Mouse (Mus musculus) CH12.LX (cell line): Measurements from ENCODE around the gene Angptl6.

Experiments
- CHD1 ChIP-seq: IDR thresholded peaks from 2 replicates; pipeline ENCODE4 v1.6.1; 2012; ENCODE audit warnings: low read depth, low read length, improper control_type of control experiment, inconsistent platforms
- CHD2 ChIP-seq: IDR thresholded peaks from 2 replicates; pipeline ENCODE4 v1.6.1; 2011; ENCODE audit warnings: low read length, improper control_type of control experiment
- CTCF ChIP-seq, 2 experiments: IDR thresholded peaks in 1 of 2; conservative IDR thresholded peaks in 1 of 2; 2 replicates each; pipeline ENCODE4 v1.5.1; 2011 to 2012; ENCODE audit warnings: low read depth in 2 of 2, low read length in 2 of 2, improper control_type of control experiment in 1 of 2, inconsistent platforms in 1 of 2, mild to moderate bottlenecking in 1 of 2, moderate library complexity in 1 of 2
- E2F4 ChIP-seq: IDR thresholded peaks from 2 replicates; pipeline ENCODE4 v1.6.1; 2011; ENCODE audit warnings: low read depth, low read length, improper control_type of control experiment; ENCODE audit not compliant: insufficient replicate concordance
- EP300 ChIP-seq: IDR thresholded peaks from 2 replicates; pipeline ENCODE4 v1.6.1; 2011; ENCODE audit warnings: low read length, improper control_type of control experiment
- MEF2A ChIP-seq: IDR thresholded peaks from 2 replicates; pipeline ENCODE4 v1.6.1; 2014; ENCODE audit warnings: low read depth, mild to moderate bottlenecking, inconsistent platforms, low read length, improper control_type of control experiment, borderline replicate concordance
- PAX5 ChIP-seq: IDR thresholded peaks from 2 replicates; pipeline ENCODE4 v1.6.1; 2012; ENCODE audit warnings: low read length, inconsistent platforms, mixed read lengths
- POLR2A ChIP-seq: IDR thresholded peaks from 2 replicates; pipeline ENCODE4 v1.6.1; 2011; ENCODE audit warnings: low read depth, mild to moderate bottlenecking, improper control_type of control experiment, low read length
- TBP ChIP-seq: conservative IDR thresholded peaks from 2 replicates; pipeline ENCODE4 v1.6.1; 2011; ENCODE audit warnings: low read depth, low read length, improper control_type of control experiment

- TF ChIP-seq EP300 (no peak), CHD1 (no peak), TBP (no peak), CHD2 (no peak), E2F4 (no peak), CTCF (conservative IDR thresholded peaks at IDR 0.05 in 1 of 2, IDR thresholded peaks at IDR 0.05 in 1 of 2; ENCODE audit: low read depth in 2 of 2, low read length in 2 of 2) (no peak), POLR2A (no peak), MEF2A (no peak), PAX5 (no peak)
Observed at GRCm38 (mm10) chr9:20862225-20862624, 17.3 kb downstream of the Angptl6 start.
